Mouse (Mus musculus) neural tube, embryonic 12.5 days (tissue): Measurements from ENCODE around the gene Loxl3. TPM values are rescaled to one million over a fixed set of nuclear protein-coding genes. Genes with fewer than 3 reads are reported as not detected.
A peak's percentile ranks its signal among the peaks of the same experiment; 100 is the strongest.

Experiments
- ATAC-seq: fragments of 200-750 bp; cut with Nextera tagmentation; 2 replicates; pipeline ENCODE4 v1.8.0; 2017; ENCODE audit warnings: low read depth, mild to moderate bottlenecking, moderate TSS enrichment, moderate library complexity; ENCODE audit not compliant: low FRiP score
- H3K27ac ChIP-seq: fragments of 300-500 bp; sonication (generic); 2 replicates; pipeline ENCODE4 v1.5.1; 2016
- H3K27me3 ChIP-seq: fragments of 300-500 bp; sonication (generic); replicated peaks from 2 replicates; pipeline ENCODE4 v1.6.1; 2016; ENCODE audit warnings: mild to moderate bottlenecking
- H3K36me3 ChIP-seq: fragments of 300-500 bp; sonication (generic); 2 replicates; pipeline ENCODE4 v1.6.1; 2016; ENCODE audit warnings: mild to moderate bottlenecking
- H3K4me1 ChIP-seq: fragments of 300-500 bp; sonication (generic); 2 replicates; pipeline ENCODE4 v1.6.1; 2016
- H3K4me2 ChIP-seq: fragments of 300-500 bp; sonication (generic); replicated peaks from 2 replicates; pipeline ENCODE4 v1.6.1; 2016; ENCODE audit warnings: mild to moderate bottlenecking
- H3K4me3 ChIP-seq: fragments of 300-500 bp; sonication (generic); 2 replicates; pipeline ENCODE4 v1.5.1; 2016
- H3K9ac ChIP-seq: fragments of 300-500 bp; sonication (generic); 2 replicates; pipeline ENCODE4 v1.6.1; 2016; ENCODE audit warnings: mild to moderate bottlenecking
- H3K9me3 ChIP-seq: fragments of 300-500 bp; sonication (generic); 2 replicates; pipeline ENCODE4 v1.6.1; 2016; ENCODE audit warnings: mild to moderate bottlenecking
- whole genome bisulfite sequencing: fragments of 180-500 bp; shearing (Covaris S2); methylation state at CpG from one replicate; pipeline ENCODE4 v1.1.7; 2016; 5-methylcytosine and 5-hydroxymethylcytosine counted together
- polyA plus RNA-seq: library from polyadenylated mRNA; unstranded; fragments of >200 nt; fragmentation: Nextera tagmentation; extraction: Ambion mirVana; gene quantifications from 2 replicates; pipeline ENCODE4 v1.2.1, GENCODE M21; 2016

Gene Loxl3
- 9.1 and 9.4 TPM in 2 replicates for polyA plus RNA-seq

DNA sequence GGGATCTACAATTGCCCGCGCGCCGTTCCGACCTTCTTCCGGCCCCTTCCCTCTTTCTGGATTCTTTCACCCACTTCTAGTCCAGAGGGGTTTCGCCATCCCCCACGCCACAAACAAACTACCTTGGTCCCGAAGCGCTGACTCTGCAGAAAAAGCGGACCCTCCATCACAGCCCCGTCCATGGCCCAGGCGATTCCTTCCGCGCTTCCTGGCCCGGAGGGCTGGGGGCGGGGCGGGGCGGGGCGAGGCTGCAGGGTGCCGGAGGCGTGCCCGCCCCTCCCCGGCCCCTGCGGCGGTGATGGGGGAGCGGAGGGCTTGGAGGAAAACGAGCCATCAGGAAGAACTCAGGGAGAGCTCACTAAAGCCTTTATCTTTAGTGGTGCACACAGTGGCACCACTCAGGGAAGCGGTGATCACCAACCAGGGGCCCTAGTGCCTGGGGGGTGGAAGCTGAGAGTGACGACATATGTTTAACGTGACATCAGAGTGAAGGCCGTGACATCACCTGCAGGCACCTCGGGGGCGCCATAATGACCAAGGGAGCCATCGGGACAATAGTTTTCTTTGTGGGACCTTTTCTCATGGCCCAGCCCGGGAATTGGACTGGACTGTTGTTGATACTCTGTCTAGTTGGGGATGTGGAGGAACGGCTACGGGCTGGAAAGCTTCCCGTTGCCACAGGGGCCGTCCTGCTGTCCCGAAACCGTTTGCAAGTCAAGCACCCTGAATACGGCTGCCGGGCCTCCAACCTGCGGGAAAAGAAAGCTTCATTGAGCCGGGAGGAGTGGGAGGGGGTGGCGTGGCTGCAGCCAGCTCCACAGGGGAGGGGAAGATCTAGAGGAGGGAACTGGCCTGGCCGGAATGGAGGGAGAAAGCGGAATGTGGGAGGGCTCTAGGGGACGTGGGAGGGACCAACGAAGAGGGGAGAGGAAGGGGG lies at the start of gene Loxl3, which contains the start of gene Dok1:
TSS of gene Loxl3 (plus strand) at position 925 of the 937 bp plus-strand sequence.
TSS of gene Dok1 (minus strand) at position 223 of the 937 bp plus-strand sequence.
- H3K4me3 ChIP-seq: peak within 1 kb of the TSS; percentile 48
- peak; percentile 79 for ATAC-seq
- H3K27ac ChIP-seq: no peak within 1 kb of the TSS; the same call in 1 of the 2 replicates
- H3K9me3 ChIP-seq: no peaks in the 10 kb centered on the region
- WGBS: under 1% methylated on average over 51 of the region's 51 CpGs
- H3K9ac ChIP-seq: peak within 1 kb of the TSS; percentile 33
- H3K27me3 ChIP-seq: peaks cover 44% of the 10 kb centered on the region
- H3K4me2 ChIP-seq: peak within 1 kb of the TSS; percentile 85
- no peaks in the 10 kb centered on the region for H3K36me3 ChIP-seq
- peaks cover 34% of the 10 kb centered on the region for H3K4me1 ChIP-seq

DNA sequence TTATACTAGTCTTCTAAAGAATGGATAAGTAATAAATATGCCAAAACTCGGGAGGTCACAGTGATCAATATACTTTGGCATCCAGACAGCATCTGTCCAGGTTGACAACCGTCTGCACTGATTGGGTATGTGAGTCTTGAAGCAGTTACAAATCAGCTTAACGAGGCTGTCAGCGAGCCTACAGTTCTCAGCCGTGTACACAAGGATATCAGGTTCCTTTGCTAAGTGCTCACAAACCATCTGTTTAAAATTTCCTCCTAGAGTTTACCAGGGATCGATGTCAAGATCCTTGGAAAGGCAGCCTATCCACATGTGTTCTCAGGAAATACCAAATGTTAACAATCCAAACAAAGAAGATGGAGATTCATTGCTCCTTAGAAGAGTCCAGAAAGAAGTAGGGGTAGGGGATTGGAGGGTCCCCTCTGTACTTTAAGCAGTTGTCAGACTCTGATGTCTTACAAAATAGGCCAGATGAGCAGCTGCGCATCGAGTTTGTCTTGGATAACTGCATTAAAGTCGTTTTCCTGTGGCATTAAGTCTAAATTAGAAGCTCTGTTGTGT lies 46.5 kb upstream of the Loxl3 start:
- no peaks in the 10 kb centered on the region for H3K9me3 ChIP-seq
- H3K27me3 ChIP-seq: no peaks in the 10 kb centered on the region
- H3K36me3 ChIP-seq: no peaks in the 10 kb centered on the region
- 53% methylated on average over 9 of the region's 9 CpGs for WGBS
- no peak overlapping the region for H3K27ac ChIP-seq
- no peaks in the 10 kb centered on the region for H3K4me1 ChIP-seq
- no peak for ATAC-seq
- H3K9ac ChIP-seq: no peak overlapping the region
- no peak overlapping the region for H3K4me2 ChIP-seq
- no peak overlapping the region for H3K4me3 ChIP-seq

DNA sequence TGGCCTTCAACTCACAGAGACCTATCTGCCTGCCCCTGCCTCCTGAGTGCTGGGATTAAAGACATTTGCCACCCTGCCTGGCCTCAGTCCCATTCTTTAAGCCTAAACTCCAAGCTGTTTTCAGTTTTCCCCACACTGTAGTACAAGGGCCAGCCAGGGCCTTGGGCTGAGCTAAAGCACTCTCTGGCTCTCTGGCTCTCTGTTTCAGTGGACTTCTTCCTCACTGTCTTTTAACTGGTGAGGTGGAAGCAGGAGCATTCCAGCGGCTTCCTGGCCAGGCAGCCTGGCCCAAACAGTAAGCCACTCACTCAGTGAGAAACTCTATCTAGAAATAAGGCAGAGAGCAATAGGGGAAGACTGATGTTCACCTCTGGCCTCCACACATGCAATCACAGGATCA lies 40.3 kb upstream of the Loxl3 start:
- 65% methylated on average over 1 of the region's 1 CpGs for WGBS
- no peaks in the 10 kb centered on the region for H3K4me1 ChIP-seq
- no peaks in the 10 kb centered on the region for H3K9me3 ChIP-seq
- H3K27me3 ChIP-seq: no peaks in the 10 kb centered on the region
- H3K27ac ChIP-seq: no peak overlapping the region
- H3K9ac ChIP-seq: no peak overlapping the region
- H3K36me3 ChIP-seq: no peaks in the 10 kb centered on the region
- no peak overlapping the region for H3K4me3 ChIP-seq
- no peak overlapping the region for H3K4me2 ChIP-seq
- no peak for ATAC-seq

DNA sequence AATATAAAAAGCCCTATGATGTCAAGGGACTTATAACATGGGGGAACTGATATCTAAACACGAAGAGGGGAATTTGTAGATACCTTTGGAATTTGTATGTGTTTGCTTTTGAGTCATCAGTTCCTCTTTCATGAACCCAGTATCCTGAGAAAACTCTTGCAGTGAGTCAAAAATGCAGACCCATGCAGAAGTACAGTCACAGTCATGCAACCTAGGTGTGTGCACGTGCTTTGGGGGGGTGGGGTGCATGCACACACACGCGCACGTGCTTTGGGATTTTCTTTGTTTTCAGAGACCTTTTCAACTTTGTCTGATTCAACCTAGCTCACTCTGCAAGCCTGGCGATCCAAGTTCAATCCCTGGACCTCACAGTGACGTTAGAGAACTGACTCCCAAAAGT lies 39.6 kb upstream of the Loxl3 start:
- WGBS: 81% methylated on average over 7 of the region's 7 CpGs
- no peak for ATAC-seq

DNA sequence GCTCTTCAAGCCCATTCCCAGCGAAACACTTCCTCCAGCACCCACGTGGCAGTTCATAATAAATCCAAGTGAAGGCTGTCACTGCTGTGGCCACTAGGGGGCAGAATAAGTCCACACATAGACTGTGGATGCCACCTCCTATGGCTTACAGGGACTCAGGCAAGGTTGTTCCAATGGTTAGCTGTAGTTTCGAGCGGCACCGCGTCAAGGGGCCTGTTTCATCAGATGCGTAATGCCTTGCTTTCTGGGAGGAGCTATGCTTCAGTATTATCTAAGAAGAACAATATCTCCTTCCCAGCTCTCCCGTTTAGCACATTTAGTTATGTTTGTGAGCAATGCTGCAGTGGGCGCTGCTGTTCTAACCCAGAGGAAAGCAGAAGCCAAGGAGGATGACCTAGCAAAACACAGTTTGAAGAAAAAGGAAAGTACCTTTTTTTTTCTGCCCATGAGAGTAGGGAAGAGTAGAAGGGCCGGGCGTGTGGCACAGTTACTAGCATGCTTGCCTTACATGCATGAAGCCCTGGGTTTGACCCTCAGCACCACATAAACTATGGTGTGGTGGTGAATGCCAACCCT lies 37.1 kb upstream of the Loxl3 start:
- no peak overlapping the region for H3K9ac ChIP-seq
- no peaks in the 10 kb centered on the region for H3K36me3 ChIP-seq
- WGBS: 19% methylated on average over 11 of the region's 11 CpGs
- H3K4me1 ChIP-seq: no peaks in the 10 kb centered on the region
- H3K27me3 ChIP-seq: no peaks in the 10 kb centered on the region
- no peak overlapping the region for H3K4me3 ChIP-seq
- ATAC-seq: peak; percentile 92
- H3K9me3 ChIP-seq: no peaks in the 10 kb centered on the region
- H3K27ac ChIP-seq: no peak overlapping the region
- H3K4me2 ChIP-seq: peak overlapping the region; percentile 32

More for the DNA sequence above, 39.6 kb upstream of the Loxl3 start:
- no peaks in the 10 kb centered on the region for H3K36me3 ChIP-seq
- H3K4me3 ChIP-seq: no peak overlapping the region
- no peaks in the 10 kb centered on the region for H3K27me3 ChIP-seq
- no peak overlapping the region for H3K4me2 ChIP-seq
- no peaks in the 10 kb centered on the region for H3K4me1 ChIP-seq
- H3K9ac ChIP-seq: no peak overlapping the region
- no peaks in the 10 kb centered on the region for H3K9me3 ChIP-seq
- H3K27ac ChIP-seq: no peak overlapping the region

DNA sequence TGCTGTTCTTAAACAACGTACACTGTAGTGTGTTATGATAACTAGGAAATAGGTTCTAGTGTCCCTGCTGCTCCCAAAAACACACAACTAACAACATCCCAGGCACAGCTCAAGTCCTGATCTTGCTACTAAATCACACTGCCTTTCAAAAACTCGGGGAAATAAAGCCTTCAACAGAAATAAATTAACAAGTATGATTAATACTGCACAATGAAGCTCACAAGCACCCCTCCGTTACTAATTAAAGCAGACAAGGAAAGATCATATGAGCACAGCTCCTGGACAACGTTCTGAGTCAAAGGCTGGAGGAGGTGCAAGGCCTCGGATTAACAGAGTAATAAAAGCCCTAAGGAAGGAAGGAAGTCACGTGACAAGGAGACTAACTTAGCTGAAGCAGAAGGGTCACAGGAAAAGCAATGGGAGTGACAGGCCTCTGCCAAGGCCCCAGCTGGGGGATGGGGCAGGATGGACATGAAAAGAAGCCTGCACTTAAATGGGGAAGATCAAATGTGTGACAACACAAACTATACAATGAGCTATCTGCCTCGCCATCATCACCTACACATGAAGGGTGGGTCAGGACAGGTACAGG lies 36.4 kb upstream of the Loxl3 start:
- no peaks in the 10 kb centered on the region for H3K9me3 ChIP-seq
- H3K36me3 ChIP-seq: no peaks in the 10 kb centered on the region
- H3K4me2 ChIP-seq: no peak overlapping the region
- no peak overlapping the region for H3K9ac ChIP-seq
- ATAC-seq: no peak
- no peak overlapping the region for H3K27ac ChIP-seq
- H3K4me1 ChIP-seq: no peaks in the 10 kb centered on the region
- WGBS: 54% methylated on average over 7 of the region's 7 CpGs
- H3K4me3 ChIP-seq: no peak overlapping the region
- no peaks in the 10 kb centered on the region for H3K27me3 ChIP-seq

DNA sequence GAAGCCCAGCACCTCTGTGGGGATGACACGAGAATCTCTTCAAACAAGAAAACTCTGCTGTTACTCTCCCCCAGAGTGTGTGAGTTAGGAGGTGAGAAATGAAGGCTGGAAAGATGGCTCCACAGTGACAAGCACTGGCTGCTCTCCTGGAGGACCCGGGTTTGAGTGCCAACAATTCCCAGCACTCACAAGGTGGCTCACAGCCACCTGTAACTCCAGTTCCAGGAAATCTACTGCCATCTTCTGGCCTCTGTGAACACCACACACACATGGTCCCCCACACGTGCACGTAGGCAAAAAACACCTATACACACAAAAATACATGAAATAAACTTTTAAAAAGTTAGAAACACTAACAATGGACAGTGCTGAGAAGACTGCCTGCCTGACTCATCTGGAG lies 35.6 kb upstream of the Loxl3 start:
- no peak for ATAC-seq
- no peaks in the 10 kb centered on the region for H3K9me3 ChIP-seq
- H3K4me2 ChIP-seq: no peak overlapping the region
- H3K4me1 ChIP-seq: no peaks in the 10 kb centered on the region
- H3K36me3 ChIP-seq: no peaks in the 10 kb centered on the region
- H3K27me3 ChIP-seq: no peaks in the 10 kb centered on the region
- H3K9ac ChIP-seq: no peak overlapping the region
- 76% methylated on average over 4 of the region's 4 CpGs for WGBS
- H3K4me3 ChIP-seq: no peak overlapping the region
- H3K27ac ChIP-seq: no peak overlapping the region

DNA sequence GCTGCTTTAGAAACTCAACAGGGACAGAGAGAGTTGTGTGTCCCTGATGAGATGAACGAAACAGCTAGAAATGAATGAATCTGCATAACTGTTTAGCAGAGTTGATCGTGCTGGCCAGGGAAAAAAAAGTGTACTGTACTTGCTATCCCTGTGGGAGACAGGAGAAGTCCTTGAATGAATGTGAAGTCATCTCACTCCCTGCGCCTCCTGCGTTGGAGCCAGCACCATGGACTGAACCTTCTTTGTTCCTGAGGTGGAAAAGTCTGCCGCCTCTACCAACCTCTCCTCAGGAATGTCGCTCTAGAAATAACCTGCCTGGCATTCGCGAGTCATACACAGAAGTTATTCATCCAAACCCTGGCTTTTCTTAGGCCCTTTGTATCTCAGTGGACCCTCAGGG lies 34.0 kb upstream of the Loxl3 start:
- Histone ChIP-seq H3K9me3 (no peaks in the 10 kb centered on the region), H3K36me3 (no peaks in the 10 kb centered on the region), H3K27me3 (no peaks in the 10 kb centered on the region), H3K4me2 (no peak overlapping the region), H3K27ac (no peak overlapping the region), H3K4me1 (no peaks in the 10 kb centered on the region), H3K9ac (no peak overlapping the region), H3K4me3 (no peak overlapping the region)
- ATAC-seq: no peak
- 63% methylated on average over 8 of the region's 8 CpGs for WGBS

DNA sequence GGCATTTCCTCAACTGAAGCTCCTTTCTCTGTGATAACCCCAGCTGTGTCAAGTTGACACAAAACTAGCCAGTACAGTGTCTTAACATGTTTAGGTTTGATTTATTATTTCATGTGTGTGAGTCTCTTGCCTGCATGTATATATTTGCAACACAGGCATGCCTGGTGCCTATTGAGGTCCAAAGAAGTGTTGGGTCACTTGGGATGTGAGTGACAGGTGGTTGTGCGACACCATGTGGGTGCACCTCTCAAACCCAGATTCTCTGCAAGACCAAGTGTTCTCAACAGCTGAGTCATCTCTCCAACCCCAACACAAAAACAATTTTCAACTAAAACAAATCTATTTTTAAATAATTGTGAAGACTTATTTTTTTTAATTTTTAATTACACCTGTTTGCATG lies 30.9 kb upstream of the Loxl3 start:
- no peak for ATAC-seq
- Histone ChIP-seq H3K27ac (no peak overlapping the region), H3K9ac (no peak overlapping the region), H3K36me3 (no peaks in the 10 kb centered on the region), H3K4me2 (no peak overlapping the region), H3K9me3 (no peaks in the 10 kb centered on the region), H3K4me1 (no peaks in the 10 kb centered on the region), H3K4me3 (no peak overlapping the region), H3K27me3 (no peaks in the 10 kb centered on the region)
- WGBS: 97% methylated on average over 1 of the region's 1 CpGs

DNA sequence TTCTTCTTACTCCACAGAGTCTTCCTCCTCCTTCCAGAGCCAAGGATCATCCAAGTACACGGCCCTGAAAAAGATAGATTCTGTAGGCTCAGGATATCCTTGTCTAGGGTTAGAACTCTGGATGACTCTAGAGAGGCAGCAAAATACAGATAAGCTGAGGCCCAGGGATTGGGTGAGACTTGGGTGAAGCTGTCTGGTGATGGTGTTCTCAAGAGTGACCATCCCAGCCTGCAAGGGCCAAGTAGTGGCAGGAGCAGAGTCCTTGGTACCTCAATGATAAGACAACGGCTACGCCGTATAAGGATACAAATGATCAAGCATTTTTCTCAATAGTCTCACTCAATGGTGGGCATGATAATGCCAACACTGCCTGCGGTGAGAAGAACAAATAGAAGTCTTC lies 30.1 kb upstream of the Loxl3 start:
- 89% methylated on average over 5 of the region's 5 CpGs for WGBS
- H3K9me3 ChIP-seq: no peaks in the 10 kb centered on the region
- H3K36me3 ChIP-seq: no peaks in the 10 kb centered on the region
- no peaks in the 10 kb centered on the region for H3K27me3 ChIP-seq
- no peak for ATAC-seq
- no peaks in the 10 kb centered on the region for H3K4me1 ChIP-seq
- no peak overlapping the region for H3K9ac ChIP-seq
- H3K4me2 ChIP-seq: no peak overlapping the region
- H3K4me3 ChIP-seq: no peak overlapping the region
- no peak overlapping the region for H3K27ac ChIP-seq

DNA sequence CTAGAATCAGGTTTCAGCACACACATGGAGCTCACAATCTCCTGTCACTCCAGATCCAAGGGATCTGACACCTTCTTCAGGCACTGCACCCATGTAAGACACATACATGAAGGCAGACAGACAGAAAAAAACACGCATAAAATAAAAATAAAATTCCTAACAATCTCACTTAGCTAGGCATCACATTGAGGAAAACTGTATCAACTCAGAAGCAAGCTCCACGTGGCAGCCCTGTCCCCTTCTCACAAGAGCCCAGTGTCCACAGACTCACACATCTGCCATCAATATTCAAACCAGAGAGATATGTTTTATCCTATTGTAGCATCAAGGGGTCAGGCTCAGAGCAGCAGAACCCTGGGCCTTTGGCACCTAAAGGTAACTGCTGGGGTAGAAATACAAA lies 29.7 kb upstream of the Loxl3 start:
- ATAC-seq: no peak
- no peaks in the 10 kb centered on the region for H3K9me3 ChIP-seq
- no peaks in the 10 kb centered on the region for H3K27me3 ChIP-seq
- H3K27ac ChIP-seq: no peak overlapping the region
- no peaks in the 10 kb centered on the region for H3K36me3 ChIP-seq
- H3K4me1 ChIP-seq: no peaks in the 10 kb centered on the region
- no peak overlapping the region for H3K4me2 ChIP-seq
- 82% methylated on average over 2 of the region's 2 CpGs for WGBS
- H3K9ac ChIP-seq: no peak overlapping the region
- H3K4me3 ChIP-seq: no peak overlapping the region

DNA sequence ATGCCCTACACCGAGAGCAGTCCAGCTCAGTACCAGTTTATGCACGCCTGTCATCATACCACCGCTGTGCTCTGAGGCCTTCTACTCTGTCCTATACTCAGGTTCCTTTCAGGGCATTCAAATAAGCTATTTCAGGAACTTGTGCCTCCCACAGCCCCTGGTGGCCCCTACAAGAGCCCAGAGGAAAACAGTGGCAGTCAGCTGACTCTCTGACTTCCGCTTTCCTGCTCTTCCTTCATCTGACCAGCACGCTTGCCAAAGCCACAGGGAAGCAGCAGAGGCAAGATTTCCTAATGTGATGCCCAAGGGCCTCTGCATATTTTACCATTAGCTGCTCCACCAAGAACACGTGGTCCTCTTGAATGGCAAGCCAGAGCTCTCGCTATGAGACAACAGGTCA lies 29.1 kb upstream of the Loxl3 start:
- no peak overlapping the region for H3K4me3 ChIP-seq
- no peak overlapping the region for H3K9ac ChIP-seq
- H3K36me3 ChIP-seq: no peaks in the 10 kb centered on the region
- no peak overlapping the region for H3K27ac ChIP-seq
- no peak overlapping the region for H3K4me2 ChIP-seq
- H3K27me3 ChIP-seq: no peaks in the 10 kb centered on the region
- no peaks in the 10 kb centered on the region for H3K4me1 ChIP-seq
- WGBS: 72% methylated on average over 7 of the region's 7 CpGs
- H3K9me3 ChIP-seq: no peaks in the 10 kb centered on the region
- no peak for ATAC-seq
